Mouse (Mus musculus): ENCODE measurements around the gene Galnt16. TPM values are rescaled to one million over a fixed set of nuclear protein-coding genes. Genes with fewer than 3 reads are reported as not detected.

The Galnt16 gene
- polyA plus RNA-seq, 1 experiment from 2014 or later = 28.5 TPM

DNA sequence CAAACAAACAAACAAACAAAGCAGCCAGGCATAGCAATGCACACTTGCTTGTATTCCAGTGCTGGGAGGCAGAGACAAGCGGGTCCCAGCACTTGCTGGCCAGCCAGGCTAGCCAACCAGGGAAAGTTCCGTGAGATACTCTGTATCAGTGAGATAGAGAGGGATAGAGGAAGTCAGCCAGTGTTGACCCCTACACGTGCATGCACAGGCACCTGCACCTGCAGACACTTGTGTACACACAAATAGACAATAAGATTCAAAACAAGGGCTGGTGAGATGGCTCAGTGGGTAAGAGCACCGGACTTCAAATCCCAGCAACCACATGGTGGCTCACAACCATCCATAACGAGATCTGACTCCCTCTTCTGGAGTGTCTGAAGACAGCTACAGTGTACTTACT lies 102.4 kb downstream of the Galnt16 start:
- no peak overlapping the region for H3K4me2 ChIP-seq (ENCODE audit: low read length)

DNA sequence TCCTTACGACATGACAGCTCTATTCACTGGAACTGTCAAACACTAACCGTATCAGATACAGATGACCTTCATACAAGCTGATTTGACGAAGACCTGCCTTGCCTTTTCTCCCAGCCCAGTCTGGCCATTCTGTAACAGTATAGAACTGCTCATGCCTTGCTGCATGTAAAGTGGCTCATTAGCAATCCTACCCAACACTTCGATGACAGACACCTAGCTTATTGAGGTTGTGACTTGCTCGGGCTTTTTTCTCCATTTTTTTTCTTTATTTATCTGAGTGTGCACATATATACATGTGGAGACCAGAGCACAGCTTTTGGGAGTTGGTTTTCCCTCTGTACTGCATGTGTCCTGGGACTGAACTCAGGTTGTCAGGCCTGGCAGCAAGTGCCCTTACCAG lies 113.7 kb downstream of the Galnt16 start:
- H3K9me3 ChIP-seq (ENCODE audit: control insufficient read depth, low read length) = no peaks in the 10 kb centered on the region
- no peak overlapping the region for H3K9ac ChIP-seq (replicated peaks; ENCODE audit: low read depth, low read length)
- no peak overlapping the region for H3K4me2 ChIP-seq (ENCODE audit: low read length)
- ATAC-seq = no peak
- H3K4me1 ChIP-seq (replicated peaks; ENCODE audit: control insufficient read depth, insufficient read depth, low read length) = no peaks in the 10 kb centered on the region
- H3K4me3 ChIP-seq (replicated peaks; ENCODE audit: low read length) = no peak overlapping the region
- no peaks in the 10 kb centered on the region for H3K27me3 ChIP-seq (replicated peaks; ENCODE audit: control insufficient read depth, insufficient read depth, low read length)
- no peak overlapping the region for H3K27ac ChIP-seq (ENCODE audit: low read length)
- peaks cover 23% of the 10 kb centered on the region for H3K36me3 ChIP-seq (ENCODE audit: control insufficient read depth, insufficient read depth)
- WGBS = 82% methylated on average over 5 of the region's 5 CpGs

More for the DNA sequence above, 102.4 kb downstream of the Galnt16 start:
- no peak overlapping the region for H3K27ac ChIP-seq (ENCODE audit: low read length)
- ATAC-seq = no peak
- H3K36me3 ChIP-seq (ENCODE audit: control insufficient read depth, insufficient read depth) = no peaks in the 10 kb centered on the region
- 79% methylated on average over 5 of the region's 5 CpGs for WGBS
- no peaks in the 10 kb centered on the region for H3K9me3 ChIP-seq (ENCODE audit: control insufficient read depth, low read length)
- no peaks in the 10 kb centered on the region for H3K27me3 ChIP-seq (replicated peaks; ENCODE audit: control insufficient read depth, insufficient read depth, low read length)
- H3K4me3 ChIP-seq (replicated peaks; ENCODE audit: low read length) = no peak overlapping the region
- H3K4me1 ChIP-seq (replicated peaks; ENCODE audit: control insufficient read depth, insufficient read depth, low read length) = no peaks in the 10 kb centered on the region
- H3K9ac ChIP-seq (replicated peaks; ENCODE audit: low read depth, low read length) = no peak overlapping the region

DNA sequence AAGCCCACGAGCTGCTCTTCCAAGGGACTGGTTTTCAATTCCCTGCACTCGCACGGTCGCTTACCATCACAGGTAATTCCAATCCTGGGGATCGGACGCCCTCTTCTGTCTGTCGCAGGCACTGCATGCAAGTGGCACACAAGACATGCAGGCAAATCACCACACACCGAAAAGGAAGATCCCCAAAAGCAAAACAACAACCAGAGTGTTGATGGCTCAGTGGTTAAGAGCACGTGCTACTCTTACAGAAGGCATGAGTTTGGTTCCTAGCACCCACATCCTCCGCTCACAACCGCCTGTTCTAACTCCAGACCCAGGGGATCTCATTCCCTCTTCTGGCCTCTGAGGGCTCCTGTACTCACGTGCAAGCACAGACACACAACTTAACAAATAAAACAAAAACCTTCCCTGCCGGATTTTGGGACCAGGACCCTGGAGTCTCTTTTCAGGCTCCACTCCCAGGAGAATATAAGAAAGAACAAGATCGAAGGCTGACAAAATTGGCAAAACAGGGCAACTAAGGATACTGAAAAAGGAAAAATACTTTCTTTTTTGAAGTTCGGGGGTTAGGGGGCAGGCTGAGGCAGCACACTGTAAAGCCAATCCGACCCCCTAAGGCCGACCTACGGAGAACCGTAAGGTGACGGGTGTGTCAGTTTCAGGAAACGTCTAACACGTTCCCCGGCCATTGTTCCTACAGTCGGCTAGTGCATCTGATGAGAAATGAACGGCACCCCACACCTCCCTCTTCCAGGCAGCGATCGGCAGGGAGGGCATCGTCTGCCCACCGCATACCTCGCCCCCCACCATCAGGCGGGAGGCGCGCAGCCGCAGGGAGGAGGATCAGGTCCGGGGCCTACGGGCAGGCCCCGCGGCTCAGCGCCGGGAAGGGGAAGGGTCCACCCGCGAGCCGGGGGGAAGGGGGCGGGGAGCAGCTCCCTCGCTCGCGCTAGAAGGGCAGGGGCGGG lies 124.9 kb downstream of the Galnt16 start:
- no peaks in the 10 kb centered on the region for H3K27me3 ChIP-seq (replicated peaks; ENCODE audit: control insufficient read depth, insufficient read depth, low read length)
- 2% methylated on average over 39 of the region's 48 CpGs for WGBS
- peak; percentile 75 for ATAC-seq
- peak overlapping the region; percentile 99 for H3K4me3 ChIP-seq (replicated peaks; ENCODE audit: low read length)
- H3K9ac ChIP-seq (replicated peaks; ENCODE audit: low read depth, low read length) = peak overlapping the region; percentile 98
- H3K36me3 ChIP-seq (ENCODE audit: control insufficient read depth, insufficient read depth) = peaks cover 20% of the 10 kb centered on the region
- peak overlapping the region; percentile 90 for H3K27ac ChIP-seq (ENCODE audit: low read length)
- H3K9me3 ChIP-seq (ENCODE audit: control insufficient read depth, low read length) = no peaks in the 10 kb centered on the region
- peak overlapping the region; percentile 89 for H3K4me2 ChIP-seq (ENCODE audit: low read length)
- peaks cover 38% of the 10 kb centered on the region for H3K4me1 ChIP-seq (replicated peaks; ENCODE audit: control insufficient read depth, insufficient read depth, low read length)

DNA sequence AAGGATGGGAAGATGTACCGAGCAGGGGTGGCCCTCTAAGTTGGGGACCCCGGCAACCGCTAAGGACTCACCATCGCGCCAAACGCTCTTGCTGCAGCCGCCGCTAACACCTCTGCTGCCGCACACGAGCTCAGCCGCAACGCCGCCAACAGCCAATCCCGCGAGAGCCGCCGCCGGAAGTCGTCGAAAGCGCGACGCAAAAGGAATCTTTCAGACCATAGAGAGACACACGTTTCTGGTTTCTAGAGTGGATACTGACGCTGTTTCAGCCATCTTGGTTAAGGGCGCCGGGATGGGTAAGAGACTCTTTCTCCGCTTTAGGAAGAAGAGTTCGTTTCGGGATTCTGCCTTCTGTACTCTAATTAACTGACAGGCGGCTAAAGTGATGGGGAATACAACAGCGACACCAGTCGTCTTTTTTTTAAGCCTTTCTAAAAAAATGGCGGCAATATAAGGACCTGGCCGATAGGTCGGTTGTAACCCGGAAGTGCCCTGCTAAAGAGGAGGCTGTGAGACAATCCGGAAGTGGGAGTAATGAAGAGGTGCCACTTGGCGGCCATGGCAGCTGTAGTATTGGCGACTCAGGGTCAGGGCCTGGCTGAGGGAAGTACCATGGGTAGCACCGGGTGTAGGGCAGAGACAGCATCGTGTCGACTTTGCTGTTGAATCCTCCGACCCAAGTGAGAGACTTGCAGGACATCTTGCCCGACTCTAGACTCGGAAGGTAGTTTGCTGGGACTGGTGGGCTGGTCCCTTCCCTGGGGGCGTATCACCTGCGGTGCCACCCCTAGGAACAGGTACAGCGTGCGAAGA lies 125.8 kb downstream of the Galnt16 start, which contains the start of the genes Slc39a9 and Erh:
Gene Slc39a9 (plus strand): TSS at position 191 of the 813 bp plus-strand sequence.
Gene Erh (minus strand): TSS at position 649 of the 813 bp plus-strand sequence.
- Histone ChIP-seq H3K9ac (replicated peaks; ENCODE audit: low read depth, low read length) (peak within 1 kb of the TSS; percentile 98), H3K27ac (ENCODE audit: low read length) (peak within 1 kb of the TSS; percentile 90), H3K4me3 (replicated peaks; ENCODE audit: low read length) (peak within 1 kb of the TSS; percentile 99), H3K36me3 (ENCODE audit: control insufficient read depth, insufficient read depth) (peaks cover 17% of the 10 kb centered on the region), H3K9me3 (ENCODE audit: control insufficient read depth, low read length) (no peaks in the 10 kb centered on the region), H3K27me3 (replicated peaks; ENCODE audit: control insufficient read depth, insufficient read depth, low read length) (no peaks in the 10 kb centered on the region), H3K4me2 (ENCODE audit: low read length) (peak within 1 kb of the TSS; percentile 93), H3K4me1 (replicated peaks; ENCODE audit: control insufficient read depth, insufficient read depth, low read length) (peaks cover 41% of the 10 kb centered on the region)
- WGBS = under 1% methylated on average over 50 of the region's 50 CpGs
- ATAC-seq = peak; percentile 97

DNA sequence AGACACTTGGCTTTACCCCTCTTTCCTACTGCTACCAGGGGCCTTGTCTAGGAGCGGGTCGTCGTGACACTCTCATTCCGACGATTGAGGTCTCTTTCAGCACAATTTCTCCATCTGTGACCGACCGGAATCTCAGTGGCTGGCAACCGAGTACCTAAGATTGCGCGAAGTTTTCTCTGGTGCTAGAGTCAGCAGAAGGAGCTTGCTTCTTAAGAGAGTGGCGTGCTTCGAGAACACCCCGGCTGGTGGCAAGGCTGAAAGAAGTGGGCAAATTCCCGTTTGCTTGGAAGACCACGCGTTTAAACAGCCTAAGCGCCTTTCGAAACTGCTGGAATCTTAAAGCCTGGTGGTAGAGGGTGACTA lies 126.4 kb downstream of the Galnt16 start:
- H3K4me3 ChIP-seq (replicated peaks; ENCODE audit: low read length) = peak overlapping the region; percentile 99
- H3K4me2 ChIP-seq (ENCODE audit: low read length) = peak overlapping the region; percentile 93
- H3K9me3 ChIP-seq (ENCODE audit: control insufficient read depth, low read length) = no peaks in the 10 kb centered on the region
- ATAC-seq = no peak
- H3K27ac ChIP-seq (ENCODE audit: low read length) = no peak overlapping the region
- peaks cover 41% of the 10 kb centered on the region for H3K4me1 ChIP-seq (replicated peaks; ENCODE audit: control insufficient read depth, insufficient read depth, low read length)
- H3K9ac ChIP-seq (replicated peaks; ENCODE audit: low read depth, low read length) = peak overlapping the region; percentile 65
- peaks cover 12% of the 10 kb centered on the region for H3K36me3 ChIP-seq (ENCODE audit: control insufficient read depth, insufficient read depth)
- H3K27me3 ChIP-seq (replicated peaks; ENCODE audit: control insufficient read depth, insufficient read depth, low read length) = no peaks in the 10 kb centered on the region
- WGBS = 9% methylated on average over 18 of the region's 18 CpGs

DNA sequence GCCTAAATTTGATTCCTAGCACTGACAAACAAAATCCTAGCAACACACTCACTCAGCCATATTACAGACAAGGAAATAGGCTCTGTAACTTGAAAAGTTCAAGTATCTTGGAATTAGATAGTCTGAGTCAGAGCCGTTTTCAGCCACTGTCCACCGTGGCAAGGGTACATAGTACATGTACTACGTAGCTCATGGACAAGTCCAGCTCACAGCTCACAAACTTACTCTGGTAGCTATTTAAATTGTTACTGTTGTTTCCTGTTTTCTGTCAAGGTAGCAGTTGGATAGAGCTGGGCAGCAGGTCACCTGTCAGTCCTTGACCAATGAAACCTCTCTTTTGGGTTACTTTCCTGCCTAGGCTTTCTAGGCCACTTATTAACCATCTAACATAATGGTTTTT lies 128.3 kb downstream of the Galnt16 start:
- 94% methylated on average over 3 of the region's 3 CpGs for WGBS

DNA sequence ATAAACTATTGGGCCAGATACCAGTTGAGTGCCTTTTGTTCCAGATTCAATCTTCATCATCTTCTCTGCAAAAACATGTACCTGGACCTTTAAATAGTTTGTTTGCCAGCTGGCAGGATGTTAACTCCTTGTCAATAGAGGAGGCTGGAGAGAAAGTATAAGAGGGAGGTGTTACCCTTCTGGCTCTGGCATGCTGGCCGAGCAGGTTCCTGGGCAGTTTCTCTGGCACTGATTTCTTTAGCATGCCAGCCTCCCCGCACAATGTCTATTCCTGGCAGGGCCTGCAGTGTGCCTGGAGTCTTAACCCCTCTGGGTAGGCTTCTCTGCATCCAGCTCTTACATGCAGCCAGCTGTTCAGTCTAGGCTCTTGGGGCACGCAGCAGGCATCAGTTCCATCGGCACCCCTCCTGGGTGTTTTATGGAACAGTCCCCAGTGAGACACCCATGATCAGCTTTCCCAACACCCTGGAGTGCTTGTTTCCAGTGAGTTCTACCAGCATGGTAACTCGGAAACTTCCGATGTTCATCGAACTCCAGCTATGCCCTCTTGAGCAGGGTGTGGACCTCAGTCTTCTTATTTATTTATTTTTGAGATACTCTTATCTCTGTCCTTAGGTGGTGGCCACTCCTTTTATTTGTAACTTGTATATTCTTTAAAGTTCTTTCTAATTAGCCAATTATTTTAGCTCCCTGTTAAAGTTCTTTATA lies 136.0 kb downstream of the Galnt16 start:
- Histone ChIP-seq H3K36me3 (ENCODE audit: control insufficient read depth, insufficient read depth) (no peaks in the 10 kb centered on the region), H3K9me3 (ENCODE audit: control insufficient read depth, low read length) (no peaks in the 10 kb centered on the region), H3K4me2 (ENCODE audit: low read length) (no peak overlapping the region), H3K27ac (ENCODE audit: low read length) (no peak overlapping the region), H3K4me3 (replicated peaks; ENCODE audit: low read length) (no peak overlapping the region), H3K27me3 (replicated peaks; ENCODE audit: control insufficient read depth, insufficient read depth, low read length) (no peaks in the 10 kb centered on the region), H3K9ac (replicated peaks; ENCODE audit: low read depth, low read length) (no peak overlapping the region), H3K4me1 (replicated peaks; ENCODE audit: control insufficient read depth, insufficient read depth, low read length) (peaks cover 3% of the 10 kb centered on the region; the same call in 1 of the 2 replicates)
- 80% methylated on average over 7 of the region's 7 CpGs for WGBS
- no peak for ATAC-seq

More for the DNA sequence above, 128.3 kb downstream of the Galnt16 start:
- Histone ChIP-seq H3K4me1 (replicated peaks; ENCODE audit: control insufficient read depth, insufficient read depth, low read length) (peaks cover 41% of the 10 kb centered on the region), H3K27ac (ENCODE audit: low read length) (no peak overlapping the region), H3K9ac (replicated peaks; ENCODE audit: low read depth, low read length) (no peak overlapping the region), H3K36me3 (ENCODE audit: control insufficient read depth, insufficient read depth) (no peaks in the 10 kb centered on the region), H3K4me3 (replicated peaks; ENCODE audit: low read length) (no peak overlapping the region), H3K27me3 (replicated peaks; ENCODE audit: control insufficient read depth, insufficient read depth, low read length) (no peaks in the 10 kb centered on the region), H3K4me2 (ENCODE audit: low read length) (peak overlapping the region; percentile 93), H3K9me3 (ENCODE audit: control insufficient read depth, low read length) (no peaks in the 10 kb centered on the region)
- ATAC-seq = no peak

DNA sequence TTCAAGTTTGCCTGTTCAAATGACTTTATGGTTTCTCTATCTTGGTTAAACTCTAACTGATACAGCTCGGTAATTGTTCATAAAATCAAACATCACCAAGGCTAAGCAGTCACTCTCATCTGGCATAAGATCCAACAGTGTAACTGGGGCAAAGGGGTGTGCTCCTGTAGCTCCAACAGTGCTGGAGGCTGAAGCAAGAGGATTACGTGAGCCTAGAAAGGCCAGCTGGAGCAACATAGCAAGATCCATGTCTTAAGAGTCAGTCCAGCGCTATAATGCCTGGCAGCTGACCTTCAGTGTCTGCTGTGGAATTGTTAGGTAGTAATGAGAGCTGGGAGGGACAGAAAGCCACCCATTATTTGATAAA lies 136.6 kb downstream of the Galnt16 start:
- no peak overlapping the region for H3K27ac ChIP-seq (ENCODE audit: low read length)
- H3K4me3 ChIP-seq (replicated peaks; ENCODE audit: low read length) = no peak overlapping the region
- H3K4me1 ChIP-seq (replicated peaks; ENCODE audit: control insufficient read depth, insufficient read depth, low read length) = peaks cover 5% of the 10 kb centered on the region; the same call in 1 of the 2 replicates
- no peak for ATAC-seq
- 87% methylated on average over 3 of the region's 3 CpGs for WGBS
- no peak overlapping the region for H3K9ac ChIP-seq (replicated peaks; ENCODE audit: low read depth, low read length)
- no peaks in the 10 kb centered on the region for H3K9me3 ChIP-seq (ENCODE audit: control insufficient read depth, low read length)
- H3K36me3 ChIP-seq (ENCODE audit: control insufficient read depth, insufficient read depth) = no peaks in the 10 kb centered on the region
- no peak overlapping the region for H3K4me2 ChIP-seq (ENCODE audit: low read length)
- no peaks in the 10 kb centered on the region for H3K27me3 ChIP-seq (replicated peaks; ENCODE audit: control insufficient read depth, insufficient read depth, low read length)
